Mouse (Mus musculus): ENCODE data around the gene Garnl3.

Gene Garnl3

GRCm38 (mm10) chr2:32961192-32961995, 170.1 kb downstream of the Garnl3 start, which contains the start of the genes Rpl12 and Lrsam1:
Gene Rpl12 (plus strand): TSS chr2:32961559.
Gene Lrsam1 (minus strand): TSS chr2:32961614.
- peak; percentile 91 for ATAC-seq (ENCODE audit: insufficient number of reproducible peaks, low FRiP score, low TSS enrichment)

GRCm38 (mm10) chr2:32960273-32960672, 171.2 kb downstream of the Garnl3 start:
- no peak for ATAC-seq (ENCODE audit: insufficient number of reproducible peaks, low FRiP score, low TSS enrichment)

- ATAC-seq (ENCODE audit: insufficient number of reproducible peaks, low FRiP score, low TSS enrichment), result no peak
Measured at GRCm38 (mm10) chr2:32957344-32957743, 174.1 kb downstream of the Garnl3 start.

- no peak for ATAC-seq (ENCODE audit: insufficient number of reproducible peaks, low FRiP score, low TSS enrichment)
Measured at GRCm38 (mm10) chr2:32954581-32954980, 176.9 kb downstream of the Garnl3 start.

- no peak for ATAC-seq (ENCODE audit: insufficient number of reproducible peaks, low FRiP score, low TSS enrichment)
Measured at GRCm38 (mm10) chr2:32947454-32947853, 184.0 kb downstream of the Garnl3 start.

- ATAC-seq (ENCODE audit: insufficient number of reproducible peaks, low FRiP score, low TSS enrichment), result no peak
Measured at GRCm38 (mm10) chr2:32940483-32940882, 191.0 kb downstream of the Garnl3 start.

- no peak for ATAC-seq (ENCODE audit: insufficient number of reproducible peaks, low FRiP score, low TSS enrichment)
Measured at GRCm38 (mm10) chr2:32939418-32939817, 192.0 kb downstream of the Garnl3 start.

GRCm38 (mm10) chr2:32938741-32939140, 192.7 kb downstream of the Garnl3 start:
- no peak for ATAC-seq (ENCODE audit: insufficient number of reproducible peaks, low FRiP score, low TSS enrichment)
